Mouse (Mus musculus): ENCODE measurements around the gene Myo1c. TPM values are rescaled to one million over a fixed set of nuclear protein-coding genes. Genes with fewer than 3 reads are reported as not detected.
"Not testable (repeated sequence)": the region's sequence is repeated elsewhere in the genome, so short reads cannot be mapped to it uniquely, and the experiment has no call there.

Myo1c gene
- polyA plus RNA-seq, 1 experiment from 2014 or later = 16.4 TPM

- DNase-seq (ENCODE audit: low spot score) = no peak
- Histone ChIP-seq H3K4me1 (peaks cover 22% of the 10 kb centered on the region), H3K27ac (replicated peaks) (peak overlapping the region; percentile 96), H3K27me3 (ENCODE audit: low read depth, poor library complexity, severe bottlenecking) (no peaks in the 10 kb centered on the region), H3K9me3 (replicated peaks) (no peaks in the 10 kb centered on the region), H3K4me3 (peak overlapping the region; percentile 96), H3K36me3 (peaks cover 29% of the 10 kb centered on the region)
- under 1% methylated on average over 43 of the region's 43 CpGs for WGBS
Observed at GRCm38 (mm10) chr11:75679439-75680171, 29.3 kb downstream of the Myo1c start.

GRCm38 (mm10) chr11:75684462-75684861, 34.2 kb downstream of the Myo1c start:
- Histone ChIP-seq H3K27me3 (ENCODE audit: low read depth, poor library complexity, severe bottlenecking) (no peaks in the 10 kb centered on the region), H3K4me1 (peaks cover 17% of the 10 kb centered on the region), H3K9me3 (replicated peaks) (no peaks in the 10 kb centered on the region), H3K4me3 (no peak overlapping the region), H3K36me3 (peaks cover 57% of the 10 kb centered on the region), H3K27ac (replicated peaks) (no peak overlapping the region)
- 93% methylated on average over 5 of the region's 5 CpGs for WGBS
- no peak for DNase-seq (ENCODE audit: low spot score)

GRCm38 (mm10) chr11:75684956-75685355, 34.7 kb downstream of the Myo1c start:
- peaks cover 16% of the 10 kb centered on the region for H3K4me1 ChIP-seq
- H3K27ac ChIP-seq (replicated peaks) = no peak overlapping the region
- H3K9me3 ChIP-seq (replicated peaks) = no peaks in the 10 kb centered on the region
- peaks cover 62% of the 10 kb centered on the region for H3K36me3 ChIP-seq
- H3K27me3 ChIP-seq (ENCODE audit: low read depth, poor library complexity, severe bottlenecking) = no peaks in the 10 kb centered on the region
- WGBS = 84% methylated on average over 2 of the region's 2 CpGs
- DNase-seq (ENCODE audit: low spot score) = no peak
- no peak overlapping the region for H3K4me3 ChIP-seq

GRCm38 (mm10) chr11:75687343-75687993, 37.2 kb downstream of the Myo1c start:
- no peaks in the 10 kb centered on the region for H3K9me3 ChIP-seq (replicated peaks)
- 75% methylated on average over 2 of the region's 2 CpGs for WGBS
- no peak overlapping the region for H3K4me3 ChIP-seq
- H3K36me3 ChIP-seq = peaks cover 77% of the 10 kb centered on the region
- H3K4me1 ChIP-seq = no peaks in the 10 kb centered on the region
- no peak for DNase-seq (ENCODE audit: low spot score)
- no peaks in the 10 kb centered on the region for H3K27me3 ChIP-seq (ENCODE audit: low read depth, poor library complexity, severe bottlenecking)
- no peak overlapping the region for H3K27ac ChIP-seq (replicated peaks)

- H3K27me3 ChIP-seq (ENCODE audit: low read depth, poor library complexity, severe bottlenecking) = no peaks in the 10 kb centered on the region
- 93% methylated on average over 2 of the region's 2 CpGs for WGBS
- peaks cover 77% of the 10 kb centered on the region for H3K36me3 ChIP-seq
- H3K4me1 ChIP-seq = no peaks in the 10 kb centered on the region
- no peak overlapping the region for H3K4me3 ChIP-seq
- no peaks in the 10 kb centered on the region for H3K9me3 ChIP-seq (replicated peaks)
- H3K27ac ChIP-seq (replicated peaks) = no peak overlapping the region
- DNase-seq (ENCODE audit: low spot score) = no peak
Observed at GRCm38 (mm10) chr11:75688132-75688531, 37.8 kb downstream of the Myo1c start.

GRCm38 (mm10) chr11:75689977-75690376, 39.7 kb downstream of the Myo1c start:
- H3K27me3 ChIP-seq (ENCODE audit: low read depth, poor library complexity, severe bottlenecking) = no peaks in the 10 kb centered on the region
- H3K36me3 ChIP-seq = peaks cover 77% of the 10 kb centered on the region
- H3K27ac ChIP-seq (replicated peaks) = no peak overlapping the region
- H3K4me3 ChIP-seq = no peak overlapping the region
- WGBS = 93% methylated on average over 1 of the region's 1 CpGs
- H3K9me3 ChIP-seq (replicated peaks) = no peaks in the 10 kb centered on the region
- no peaks in the 10 kb centered on the region for H3K4me1 ChIP-seq
- no peak for DNase-seq (ENCODE audit: low spot score)

- no peaks in the 10 kb centered on the region for H3K4me1 ChIP-seq
- no peaks in the 10 kb centered on the region for H3K9me3 ChIP-seq (replicated peaks)
- H3K4me3 ChIP-seq = no peak overlapping the region
- H3K36me3 ChIP-seq = peaks cover 78% of the 10 kb centered on the region
- no peak for DNase-seq (ENCODE audit: low spot score)
- no peaks in the 10 kb centered on the region for H3K27me3 ChIP-seq (ENCODE audit: low read depth, poor library complexity, severe bottlenecking)
- no peak overlapping the region for H3K27ac ChIP-seq (replicated peaks)
Observed at GRCm38 (mm10) chr11:75691047-75691446, 40.7 kb downstream of the Myo1c start.

- Histone ChIP-seq H3K36me3 (peaks cover 98% of the 10 kb centered on the region), H3K27ac (replicated peaks) (no peak overlapping the region), H3K9me3 (replicated peaks) (no peaks in the 10 kb centered on the region), H3K4me3 (no peak overlapping the region), H3K27me3 (ENCODE audit: low read depth, poor library complexity, severe bottlenecking) (no peaks in the 10 kb centered on the region), H3K4me1 (no peaks in the 10 kb centered on the region)
- DNase-seq (ENCODE audit: low spot score) = no peak
- 94% methylated on average over 5 of the region's 5 CpGs for WGBS
Observed at GRCm38 (mm10) chr11:75693570-75693969, 43.3 kb downstream of the Myo1c start.

- not testable (repeated sequence) for H3K27ac ChIP-seq (replicated peaks); H3K4me3 ChIP-seq
- peaks cover 97% of the 10 kb centered on the region for H3K36me3 ChIP-seq
Observed at GRCm38 (mm10) chr11:75697464-75697863, 47.2 kb downstream of the Myo1c start.

GRCm38 (mm10) chr11:75700557-75700956, 50.3 kb downstream of the Myo1c start:
- no peak for DNase-seq (ENCODE audit: low spot score)
- peaks cover 97% of the 10 kb centered on the region for H3K36me3 ChIP-seq
- 96% methylated on average over 5 of the region's 5 CpGs for whole genome bisulfite sequencing

More at GRCm38 (mm10) chr11:75697464-75697863, 47.2 kb downstream of the Myo1c start:
- 96% methylated on average over 3 of the region's 3 CpGs for WGBS
- not testable (repeated sequence) for H3K9me3 ChIP-seq (replicated peaks); H3K27me3 ChIP-seq (ENCODE audit: low read depth, poor library complexity, severe bottlenecking); DNase-seq (ENCODE audit: low spot score); H3K4me1 ChIP-seq

GRCm38 (mm10) chr11:75702761-75703160, 52.5 kb downstream of the Myo1c start:
- H3K9me3 ChIP-seq (replicated peaks) = no peaks in the 10 kb centered on the region
- WGBS = 93% methylated on average over 6 of the region's 6 CpGs
- no peaks in the 10 kb centered on the region for H3K27me3 ChIP-seq (ENCODE audit: low read depth, poor library complexity, severe bottlenecking)
- H3K4me3 ChIP-seq = no peak overlapping the region
- H3K36me3 ChIP-seq = peaks cover 94% of the 10 kb centered on the region
- H3K4me1 ChIP-seq = no peaks in the 10 kb centered on the region
- DNase-seq (ENCODE audit: low spot score) = no peak
- no peak overlapping the region for H3K27ac ChIP-seq (replicated peaks)

More at GRCm38 (mm10) chr11:75700557-75700956, 50.3 kb downstream of the Myo1c start:
- no peak overlapping the region for H3K27ac ChIP-seq (replicated peaks)
- no peaks in the 10 kb centered on the region for H3K9me3 ChIP-seq (replicated peaks)
- H3K4me3 ChIP-seq = no peak overlapping the region
- no peaks in the 10 kb centered on the region for H3K4me1 ChIP-seq
- no peaks in the 10 kb centered on the region for H3K27me3 ChIP-seq (ENCODE audit: low read depth, poor library complexity, severe bottlenecking)

- Histone ChIP-seq H3K27ac (replicated peaks) (no peak overlapping the region), H3K9me3 (replicated peaks) (no peaks in the 10 kb centered on the region), H3K27me3 (ENCODE audit: low read depth, poor library complexity, severe bottlenecking) (no peaks in the 10 kb centered on the region), H3K4me3 (no peak overlapping the region), H3K4me1 (no peaks in the 10 kb centered on the region), H3K36me3 (peaks cover 89% of the 10 kb centered on the region)
- no peak for DNase-seq (ENCODE audit: low spot score)
- 92% methylated on average over 2 of the region's 2 CpGs for WGBS
Observed at GRCm38 (mm10) chr11:75703748-75704147, 53.4 kb downstream of the Myo1c start.

GRCm38 (mm10) chr11:75713949-75714348, 63.6 kb downstream of the Myo1c start:
- DNase-seq (ENCODE audit: low spot score) = no peak
- Histone ChIP-seq H3K27ac (replicated peaks) (no peak overlapping the region), H3K27me3 (ENCODE audit: low read depth, poor library complexity, severe bottlenecking) (no peaks in the 10 kb centered on the region), H3K9me3 (replicated peaks) (no peaks in the 10 kb centered on the region; the same call in 1 of the 2 replicates), H3K36me3 (no peaks in the 10 kb centered on the region), H3K4me3 (no peak overlapping the region), H3K4me1 (peaks cover 4% of the 10 kb centered on the region)
- WGBS = 90% methylated on average over 1 of the region's 1 CpGs
